Mouse (Mus musculus) small intestine, adult 2 months (tissue): Measurements from ENCODE around the gene Nppa.

Source experiments
- CTCF ChIP-seq: fragments of 200-500 bp; IDR thresholded peaks from 2 replicates; pipeline ENCODE4 v1.5.1; 2012; ENCODE audit warnings: low read depth, mild to moderate bottlenecking, control low read depth, inconsistent platforms, low read length, moderate library complexity, mixed read lengths; ENCODE audit not compliant: insufficient replicate concordance, insufficient read length; ENCODE audit errors: extremely low read depth
- POLR2A ChIP-seq: fragments of 200-500 bp; IDR thresholded peaks from 2 replicates; pipeline ENCODE4 v1.6.1; 2012; ENCODE audit warnings: low read depth, mild to moderate bottlenecking, control low read depth, inconsistent platforms, low read length, moderate library complexity

DNA sequence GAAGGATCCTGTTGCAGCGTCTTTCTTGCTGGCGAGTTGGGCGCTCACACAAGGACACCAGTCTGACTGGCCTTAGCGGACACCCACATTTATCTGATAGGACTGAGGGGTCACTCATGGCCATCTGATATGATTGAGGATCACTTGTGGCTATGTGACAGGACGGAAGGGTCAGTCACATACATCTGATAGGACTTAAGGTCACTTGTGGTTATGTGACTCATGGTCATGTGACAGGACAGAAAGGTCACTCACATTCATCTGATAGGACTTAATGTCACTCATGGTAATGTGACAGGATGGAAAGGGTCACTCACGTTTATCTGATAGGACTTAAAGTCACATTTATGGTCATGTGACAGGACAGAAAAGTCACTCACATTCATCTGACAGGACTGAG is 22.1 kb upstream of the Nppa start:
- TF ChIP-seq CTCF (no peak), POLR2A (no peak)
